Mouse (Mus musculus): ENCODE results near the gene Exoc3l2. TPM values are rescaled to one million over a fixed set of nuclear protein-coding genes. Genes with fewer than 3 reads are reported as not detected.
"Not testable (repeated sequence)": the region's sequence is repeated elsewhere in the genome, so short reads cannot be mapped to it uniquely, and the experiment has no call there.

Gene Exoc3l2
- total RNA-seq, 2 experiments from 2014 or later, result 31.7 to 36.8 TPM

GRCm38 (mm10) chr7:19483281-19483680, 20.1 kb downstream of the Exoc3l2 start:
- DNase-seq (ENCODE audit: low spot score in 2 of 2), result no peak

- no peak for DNase-seq (ENCODE audit: low spot score in 2 of 2)
These were observed 22.4 kb downstream of the Exoc3l2 start for GRCm38 (mm10) chr7:19485488-19485887.

GRCm38 (mm10) chr7:19486549-19486948, 23.4 kb downstream of the Exoc3l2 start:
- no peak for DNase-seq (ENCODE audit: low spot score in 2 of 2)

- DNase-seq (ENCODE audit: low spot score in 2 of 2), result no peak
These were observed 26.4 kb downstream of the Exoc3l2 start for GRCm38 (mm10) chr7:19489525-19489924.

- DNase-seq (ENCODE audit: low spot score in 2 of 2), result peak; percentile 55 to 63
These were observed 28.6 kb downstream of the Exoc3l2 start for GRCm38 (mm10) chr7:19491731-19492130.

- no peak for DNase-seq (ENCODE audit: low spot score in 2 of 2)
These were observed 31.8 kb downstream of the Exoc3l2 start for GRCm38 (mm10) chr7:19494751-19495474.

GRCm38 (mm10) chr7:19495521-19496213, 32.5 kb downstream of the Exoc3l2 start:
- DNase-seq (ENCODE audit: low spot score in 2 of 2), result peak; percentile 51 to 64

GRCm38 (mm10) chr7:19496214-19496555, 33.1 kb downstream of the Exoc3l2 start:
- DNase-seq (ENCODE audit: low spot score in 2 of 2), result no peak

- peak in 1 of 2 experiments; percentile 50 for DNase-seq (ENCODE audit: low spot score in 2 of 2)
These were observed 35.2 kb downstream of the Exoc3l2 start for GRCm38 (mm10) chr7:19498326-19498725.

- DNase-seq (ENCODE audit: low spot score in 2 of 2), result no peak
These were observed 37.6 kb downstream of the Exoc3l2 start for GRCm38 (mm10) chr7:19500420-19501363.

- peak in 1 of 2 experiments; percentile 55 for DNase-seq (ENCODE audit: low spot score in 2 of 2)
These were observed 38.5 kb downstream of the Exoc3l2 start for GRCm38 (mm10) chr7:19501658-19502057.

GRCm38 (mm10) chr7:19503481-19504068, 40.4 kb downstream of the Exoc3l2 start:
- DNase-seq (ENCODE audit: low spot score in 2 of 2), result peak; percentile 53 to 57

- DNase-seq (ENCODE audit: low spot score in 2 of 2), result no peak
These were observed 43.2 kb downstream of the Exoc3l2 start for GRCm38 (mm10) chr7:19506326-19506725.

- DNase-seq (ENCODE audit: low spot score in 2 of 2), result peak; percentile 61 to 71
These were observed 44.0 kb downstream of the Exoc3l2 start for GRCm38 (mm10) chr7:19506969-19507611.

- DNase-seq (ENCODE audit: low spot score in 2 of 2), result no peak
These were observed 44.5 kb downstream of the Exoc3l2 start for GRCm38 (mm10) chr7:19507612-19507981.

- DNase-seq (ENCODE audit: low spot score in 2 of 2), result peak; percentile 81 to 85
These were observed 45.2 kb downstream of the Exoc3l2 start, which contains the start of the genes Bloc1s3 and Trappc6a for GRCm38 (mm10) chr7:19508150-19508923. Bloc1s3 (minus strand) TSS chr7:19508367. Trappc6a (plus strand) TSS chr7:19508395.

GRCm38 (mm10) chr7:19508924-19509568, 45.9 kb downstream of the Exoc3l2 start:
- DNase-seq (ENCODE audit: low spot score in 2 of 2), result no peak

- no peak for DNase-seq (ENCODE audit: low spot score in 2 of 2)
These were observed 46.7 kb downstream of the Exoc3l2 start for GRCm38 (mm10) chr7:19509786-19510185.

GRCm38 (mm10) chr7:19511934-19512333, 48.8 kb downstream of the Exoc3l2 start:
- not testable (repeated sequence) for DNase-seq (ENCODE audit: low spot score in 2 of 2)
